Mouse (Mus musculus) olfactory bulb, adult 2 months (tissue): ENCODE results near the gene Tacc3.

Source experiments
- CTCF ChIP-seq: fragments of 200-500 bp; IDR thresholded peaks from 2 replicates; pipeline ENCODE4 v1.5.1; 2012; ENCODE audit warnings: low read depth, mild to moderate bottlenecking, low read length, moderate library complexity; ENCODE audit not compliant: insufficient read depth
- POLR2A ChIP-seq: fragments of 200-500 bp; IDR thresholded peaks from 2 replicates; pipeline ENCODE4 v1.6.1; 2012; ENCODE audit warnings: mild to moderate bottlenecking, low read depth, low read length, moderate library complexity; ENCODE audit not compliant: insufficient read depth

DNA sequence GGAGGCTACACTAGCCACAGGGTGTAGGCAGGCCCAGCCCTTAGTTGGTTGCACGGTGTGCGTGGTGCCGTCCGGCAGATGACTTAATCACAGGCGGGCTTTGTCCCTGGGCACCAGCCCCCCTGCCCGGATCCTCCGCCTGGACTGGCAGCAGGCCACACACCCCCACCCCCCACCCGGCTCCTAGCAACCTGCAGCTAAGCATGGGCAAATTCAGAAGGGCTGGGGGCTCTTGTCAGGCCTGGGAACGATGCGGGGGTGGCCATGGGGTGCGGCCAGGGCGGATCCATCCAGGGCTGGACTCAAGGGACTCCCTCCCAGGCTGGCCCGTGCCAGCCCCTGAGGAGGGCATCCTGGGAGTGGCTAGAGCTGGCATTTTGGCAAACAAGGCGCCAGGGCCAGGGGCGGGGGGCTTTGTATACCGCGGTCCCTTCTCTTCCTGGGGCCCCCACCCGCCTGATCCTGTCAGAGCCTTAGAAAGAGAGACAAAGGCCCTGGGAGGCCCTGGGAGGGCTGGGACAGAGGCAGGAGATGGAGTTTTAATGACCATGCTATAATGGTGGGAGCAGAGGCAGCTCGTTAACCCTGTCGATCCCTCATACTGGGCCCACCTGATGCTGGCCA is 31.4 kb downstream of the Tacc3 start:
- TF ChIP-seq CTCF (no peak), POLR2A (no peak)
